26 mouse cellular contexts compared by ENCODE assay signal in the genomic region with DNA sequence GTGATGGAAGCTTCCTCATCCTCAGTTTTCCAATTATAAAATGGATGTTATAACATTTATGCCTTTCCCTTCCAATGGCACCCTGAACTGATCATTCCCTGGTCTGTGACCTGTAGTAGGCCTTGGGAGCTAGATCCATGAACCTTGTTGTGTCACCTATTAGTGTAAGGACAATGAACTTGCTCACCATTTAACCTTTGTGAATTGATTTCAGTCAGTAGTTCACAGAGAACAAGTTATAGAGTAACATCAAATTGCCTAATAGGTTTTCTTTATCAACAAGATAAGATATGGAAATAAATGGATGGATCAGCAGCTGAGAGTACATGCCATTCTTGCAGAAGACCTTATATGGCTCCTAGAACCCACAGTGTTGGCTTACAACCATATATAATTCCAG. TPM values are rescaled to one million over a fixed set of nuclear protein-coding genes. Genes with fewer than 3 reads are reported as not detected.
DNase-seq lines count a peak whose midpoint lies in the region; ATAC-seq and TF ChIP-seq lines count a peak whose summit lies in the region.
"Had no signal": no experiment of that assay in that cellular context is flagged by ENCODE, and none has a peak within 500 bp of the region (broad histone marks: within the 10 kb centered on the region; RNA-seq: fewer than 3 reads in every experiment).

No protein-coding gene starts in this region.

- peak; percentile 96 for DNase-seq in liver, adult 2 months (ENCODE audit: extremely low read depth, low read depth, low spot score)
- no peak for DNase-seq in liver
- no peak for DNase-seq in liver, embryonic 11.5 days (ENCODE audit: low spot score)
- DNase-seq in liver, postnatal 0 days = no peak
- DNase-seq in layer of hippocampus, postnatal 10 days (ENCODE audit: low spot score in 2 of 2) = no peak
- DNase-seq: adrenal gland, adult 2 months; adrenal gland, adult 8-10 months; adrenal gland, postnatal 10 days; adrenal gland, postnatal 14 days; adrenal gland, postnatal 25 days; adrenal gland, postnatal 36 days; B cell, adult 2 months; cerebellum, adult 11 months; cerebellum, adult 11-12 months had no signal

- TF ChIP-seq POLR2A in liver, adult 2 months (IDR thresholded peaks at IDR 0.05; ENCODE audit: extremely low read depth, insufficient read depth, low read length) = no peak

- H3K79me2 ChIP-seq in liver, adult 2 months (ENCODE audit: control insufficient read depth, insufficient read depth, low read length) = no peaks in the 10 kb centered on the region

- peaks cover 5% of the 10 kb centered on the region; the same call in 1 of the 2 replicates for H3K27me3 ChIP-seq in liver, adult 2 months (ENCODE audit: control insufficient read depth, insufficient read depth, low read length)
- H3K27me3 ChIP-seq in liver, embryonic 15.5 days = no peaks in the 10 kb centered on the region
- no peaks in the 10 kb centered on the region for H3K27me3 ChIP-seq in liver, embryonic 12.5 days (replicated peaks)
- H3K27me3 ChIP-seq in liver, embryonic 16.5 days (ENCODE audit: control insufficient read depth, insufficient read depth, low read depth, low read length) = no peaks in the 10 kb centered on the region
- no peaks in the 10 kb centered on the region for H3K27me3 ChIP-seq in liver, embryonic 11.5 days (replicated peaks; ENCODE audit: control insufficient read depth, insufficient read depth, low read length)
- H3K27me3 ChIP-seq in liver, postnatal 0 days (ENCODE audit: insufficient read depth, low read length) = no peaks in the 10 kb centered on the region
- H3K27me3 ChIP-seq: CH12.LX, Patski had no signal

- H3K9ac ChIP-seq in liver, adult 2 months (ENCODE audit: low read depth, low read length) = no peak overlapping the region
- no peak overlapping the region for H3K9ac ChIP-seq in liver, embryonic 15.5 days
- H3K9ac ChIP-seq in liver, embryonic 12.5 days = no peak overlapping the region
- H3K9ac ChIP-seq in liver, embryonic 16.5 days (ENCODE audit: low read depth, low read length) = no peak overlapping the region
- no peak overlapping the region for H3K9ac ChIP-seq in liver, embryonic 11.5 days (ENCODE audit: low read depth, low read length)
- H3K9ac ChIP-seq in liver, postnatal 0 days (replicated peaks) = no peak overlapping the region

- H3K4me2 ChIP-seq in liver, embryonic 15.5 days = no peak overlapping the region
- no peak overlapping the region for H3K4me2 ChIP-seq in liver, embryonic 12.5 days
- no peak overlapping the region for H3K4me2 ChIP-seq in liver, embryonic 16.5 days (ENCODE audit: low read depth, low read length)
- no peak overlapping the region for H3K4me2 ChIP-seq in liver, embryonic 11.5 days
- H3K4me2 ChIP-seq in liver, postnatal 0 days (ENCODE audit: low read depth, low read length) = no peak overlapping the region

- H3K9me3 ChIP-seq in liver, embryonic 15.5 days (replicated peaks) = no peaks in the 10 kb centered on the region
- H3K9me3 ChIP-seq in liver, embryonic 12.5 days (replicated peaks) = peaks cover 25% of the 10 kb centered on the region; the same call in 1 of the 2 replicates
- no peaks in the 10 kb centered on the region for H3K9me3 ChIP-seq in liver, embryonic 16.5 days (replicated peaks; ENCODE audit: control insufficient read depth, low read length)
- peaks cover 3% of the 10 kb centered on the region; the same call in 1 of the 2 replicates for H3K9me3 ChIP-seq in liver, embryonic 11.5 days (ENCODE audit: control insufficient read depth, low read length)
- no peaks in the 10 kb centered on the region for H3K9me3 ChIP-seq in liver, postnatal 0 days (ENCODE audit: low read length)

- TF ChIP-seq EP300 in liver, postnatal 0 days (IDR thresholded peaks at IDR 0.05; ENCODE audit: low read depth) = peak; percentile 77

- H3K4me1 ChIP-seq in liver, adult 2 months (ENCODE audit: control insufficient read depth, insufficient read depth, low read length) = peaks cover 3% of the 10 kb centered on the region
- no peaks in the 10 kb centered on the region for H3K4me1 ChIP-seq in liver, embryonic 15.5 days (replicated peaks)
- no peaks in the 10 kb centered on the region for H3K4me1 ChIP-seq in liver, embryonic 12.5 days
- no peaks in the 10 kb centered on the region for H3K4me1 ChIP-seq in liver, embryonic 16.5 days (ENCODE audit: control insufficient read depth, low read depth, low read length)
- no peaks in the 10 kb centered on the region for H3K4me1 ChIP-seq in liver, embryonic 11.5 days (replicated peaks; ENCODE audit: control insufficient read depth, insufficient read depth, low read length)
- H3K4me1 ChIP-seq in liver, postnatal 0 days (ENCODE audit: insufficient read depth) = no peaks in the 10 kb centered on the region

- no peak overlapping the region for H3K27ac ChIP-seq in liver, adult 2 months (replicated peaks; ENCODE audit: insufficient read depth, low read depth, low read length)
- H3K27ac ChIP-seq in liver, embryonic 15.5 days (replicated peaks) = no peak overlapping the region
- no peak overlapping the region for H3K27ac ChIP-seq in liver, embryonic 12.5 days
- H3K27ac ChIP-seq in liver, embryonic 16.5 days (ENCODE audit: low read length) = no peak overlapping the region
- H3K27ac ChIP-seq in liver, embryonic 11.5 days (ENCODE audit: low read depth, low read length) = no peak overlapping the region
- H3K27ac ChIP-seq in liver, postnatal 0 days (ENCODE audit: low read depth) = no peak overlapping the region

- H3K36me3 ChIP-seq in liver, adult 2 months (ENCODE audit: control insufficient read depth, insufficient read depth, low read length) = no peaks in the 10 kb centered on the region
- no peaks in the 10 kb centered on the region for H3K36me3 ChIP-seq in liver, embryonic 15.5 days (replicated peaks)
- no peaks in the 10 kb centered on the region for H3K36me3 ChIP-seq in liver, embryonic 12.5 days
- no peaks in the 10 kb centered on the region for H3K36me3 ChIP-seq in liver, embryonic 16.5 days (ENCODE audit: control insufficient read depth, insufficient read depth)
- H3K36me3 ChIP-seq in liver, embryonic 11.5 days (ENCODE audit: control insufficient read depth, insufficient read depth, low read length) = no peaks in the 10 kb centered on the region
- no peaks in the 10 kb centered on the region for H3K36me3 ChIP-seq in liver, postnatal 0 days (replicated peaks; ENCODE audit: insufficient read depth, low read length)
- H3K36me3 ChIP-seq: G1E had no signal

- H3K4me3 ChIP-seq in liver, adult 2 months (ENCODE audit: insufficient read depth, low read depth, low read length) = no peak overlapping the region
- no peak overlapping the region for H3K4me3 ChIP-seq in liver, embryonic 15.5 days (replicated peaks)
- H3K4me3 ChIP-seq in liver, embryonic 12.5 days = no peak overlapping the region
- H3K4me3 ChIP-seq in liver, embryonic 16.5 days (ENCODE audit: low read depth, low read length) = no peak overlapping the region
- H3K4me3 ChIP-seq in liver, embryonic 11.5 days (ENCODE audit: low read depth, low read length) = no peak overlapping the region
- H3K4me3 ChIP-seq in liver, postnatal 0 days (ENCODE audit: low read depth, low read length) = no peak overlapping the region

- peak; percentile 42 for ATAC-seq in liver, embryonic 15.5 days (ENCODE audit: insufficient read depth)
- ATAC-seq in liver, embryonic 12.5 days = no peak
- peak; percentile 54; the same call in 1 of the 2 replicates for ATAC-seq in liver, embryonic 16.5 days (ENCODE audit: low read depth)
- no peak for ATAC-seq in liver, embryonic 11.5 days (replicated peaks; ENCODE audit: low FRiP score)
- ATAC-seq in liver, postnatal 0 days = peak; percentile 86
- ATAC-seq: activated CD4-positive, CD25-positive, alpha-beta regulatory T cell, adult 4 months; CD4-positive, CD25-positive, alpha-beta regulatory T cell, adult 4 months; Patski had no signal

- no peak for TF ChIP-seq CTCF in liver, adult 2 months (IDR thresholded peaks at IDR 0.05; ENCODE audit: low read depth, low read length)
- no peak for TF ChIP-seq CTCF in liver, postnatal 0 days (IDR thresholded peaks at IDR 0.05; ENCODE audit: low read depth)

RNA-seq across cellular contexts. Expression of gene Cyp3a16, which starts 38.5 kb away (rescaled TPM):
- total RNA-seq in liver, adult 2 months (2014; rRNA removed) = 0.27 and 201 TPM in 2 replicates
- polyA plus RNA-seq in liver, adult 2 months (2012; rRNA removed) = 1.0 and 33.3 TPM in 2 replicates
- 4.2 and 5.9 TPM in 2 replicates for polyA plus RNA-seq in liver, embryonic 15.5 days (2015; fragmentation: Nextera tagmentation; extraction: Ambion mirVana)
- polyA plus RNA-seq in liver, embryonic 12.5 days (2016; fragmentation: Nextera tagmentation; extraction: Ambion mirVana) = 0.07 TPM in 1 of 2 replicates, not detected in the other
- 7.6 and 7.9 TPM in 2 replicates for polyA plus RNA-seq in liver, embryonic 16.5 days (2015; fragmentation: Nextera tagmentation; extraction: Ambion mirVana)
- not detected in 2 replicates for polyA plus RNA-seq in liver, embryonic 11.5 days (2014; fragmentation: Nextera tagmentation; extraction: Ambion mirVana)
- 36.6 and 36.8 TPM in 2 replicates for polyA plus RNA-seq in liver, postnatal 0 days (2015; fragmentation: Nextera tagmentation; extraction: Ambion mirVana)
- not detected for total RNA-seq in layer of hippocampus, postnatal 10 days (2021)
- total RNA-seq: adrenal gland, adult 8-10 months; adrenal gland, postnatal 25 days; adrenal gland, postnatal 36 days; CH12.LX; ES-E14; G1E; MEL had no signal
- polyA plus RNA-seq: activated CD4-positive, CD25-positive, alpha-beta regulatory T cell, adult 4 months; adrenal gland, adult 2 months; brain, embryonic 14.5 days; C2C12; CD4-positive, CD25-positive, alpha-beta regulatory T cell, adult 4 months; G1E; Patski had no signal

Comparison
In these comparisons a context has a peak if more than half of its experiments do, and no peak if none do; other contexts are left out.
1. ATAC-seq: peak in liver, embryonic 15.5 days (single experiment), liver, embryonic 16.5 days (single experiment) and liver, postnatal 0 days (single experiment); none in liver, embryonic 12.5 days (single experiment) and liver, embryonic 11.5 days (single experiment).